Mouse (Mus musculus) limb, embryonic 13.5 days (tissue): ENCODE results near the gene Tuba1b. TPM values are rescaled to one million over a fixed set of nuclear protein-coding genes. Genes with fewer than 3 reads are reported as not detected.
"Not testable (repeated sequence)": the region's sequence is repeated elsewhere in the genome, so short reads cannot be mapped to it uniquely, and the experiment has no call there.

Source experiments
- ATAC-seq: fragments of 200-750 bp; cut with Nextera tagmentation; 2 replicates; pipeline ENCODE4 v1.8.0; 2017; ENCODE audit warnings: low read depth, moderate number of reproducible peaks, moderate TSS enrichment; ENCODE audit not compliant: low FRiP score
- H3K27ac ChIP-seq: fragments of 300-500 bp; sonication (generic); 2 replicates; pipeline ENCODE4 v1.5.1; 2015; ENCODE audit warnings: inconsistent platforms, mild to moderate bottlenecking, moderate library complexity
- H3K27me3 ChIP-seq: fragments of 300-500 bp; sonication (generic); 2 replicates; pipeline ENCODE4 v1.6.1; 2015; ENCODE audit warnings: mild to moderate bottlenecking, inconsistent platforms
- H3K36me3 ChIP-seq: fragments of 300-500 bp; sonication (generic); 2 replicates; pipeline ENCODE4 v1.6.1; 2015; ENCODE audit warnings: inconsistent platforms, mild to moderate bottlenecking, moderate library complexity
- H3K4me1 ChIP-seq: fragments of 300-500 bp; sonication (generic); 2 replicates; pipeline ENCODE4 v1.6.1; 2015; ENCODE audit warnings: inconsistent platforms
- H3K4me2 ChIP-seq: fragments of 300-500 bp; sonication (generic); replicated peaks from 2 replicates; pipeline ENCODE4 v1.6.1; 2015; ENCODE audit warnings: inconsistent platforms, mild to moderate bottlenecking, moderate library complexity
- H3K4me3 ChIP-seq: fragments of 300-500 bp; sonication (generic); 2 replicates; pipeline ENCODE4 v1.5.1; 2015; ENCODE audit warnings: moderate library complexity, mild to moderate bottlenecking, inconsistent platforms
- H3K9ac ChIP-seq: fragments of 300-500 bp; sonication (generic); 2 replicates; pipeline ENCODE4 v1.6.1; 2015; ENCODE audit warnings: mild to moderate bottlenecking, inconsistent platforms
- H3K9me3 ChIP-seq: fragments of 300-500 bp; sonication (generic); 2 replicates; pipeline ENCODE4 v1.6.1; 2016; ENCODE audit warnings: inconsistent platforms
- WGBS: fragments of 180-500 bp; shearing (Covaris S2); methylation state at CpG from one replicate; pipeline ENCODE4 v1.1.7; 2015; 5-methylcytosine and 5-hydroxymethylcytosine counted together
- polyA plus RNA-seq: library from polyadenylated mRNA; unstranded; fragments of >200 nt; fragmentation: Nextera tagmentation; extraction: Ambion mirVana; gene quantifications from 2 replicates; pipeline ENCODE4 v1.2.1, GENCODE M21; 2015

The Tuba1b gene
- polyA plus RNA-seq = 1,632 and 1,683 TPM in 2 replicates

- Histone ChIP-seq H3K27ac (peak within 1 kb of the TSS; percentile 99), H3K36me3 (peaks cover 10% of the 10 kb centered on the region), H3K9me3 (no peaks in the 10 kb centered on the region), H3K4me3 (peak within 1 kb of the TSS; percentile 78), H3K9ac (peak within 1 kb of the TSS; percentile 96), H3K4me1 (peaks cover 22% of the 10 kb centered on the region), H3K4me2 (peak within 1 kb of the TSS; percentile 85), H3K27me3 (no peaks in the 10 kb centered on the region)
- under 1% methylated on average over 54 of the region's 58 CpGs for WGBS
- ATAC-seq = peak; percentile 96
Measured at GRCm38 (mm10) chr15:98934217-98934839, at the start of gene Tuba1b. Tuba1b (minus strand) TSS chr15:98934565.

- no peak overlapping the region for H3K4me2 ChIP-seq
- H3K4me1 ChIP-seq = peaks cover 42% of the 10 kb centered on the region
- no peak for ATAC-seq
- WGBS = 54% methylated on average over 16 of the region's 16 CpGs
- H3K9ac ChIP-seq = no peak overlapping the region
- no peak overlapping the region for H3K27ac ChIP-seq
- no peaks in the 10 kb centered on the region for H3K36me3 ChIP-seq
- H3K9me3 ChIP-seq = no peaks in the 10 kb centered on the region
- H3K4me3 ChIP-seq = no peak overlapping the region
- H3K27me3 ChIP-seq = no peaks in the 10 kb centered on the region
Measured at GRCm38 (mm10) chr15:98983431-98984081, 49.2 kb upstream of the Tuba1b start.

GRCm38 (mm10) chr15:98982100-98982499 is 47.7 kb upstream of the Tuba1b start:
- Histone ChIP-seq H3K4me1 (peaks cover 42% of the 10 kb centered on the region), H3K4me2 (no peak overlapping the region), H3K9me3 (no peaks in the 10 kb centered on the region), H3K4me3 (no peak overlapping the region), H3K9ac (no peak overlapping the region), H3K27me3 (no peaks in the 10 kb centered on the region), H3K36me3 (no peaks in the 10 kb centered on the region), H3K27ac (no peak overlapping the region)
- ATAC-seq = no peak
- WGBS = 87% methylated on average over 6 of the region's 6 CpGs

- peaks cover 33% of the 10 kb centered on the region for H3K4me1 ChIP-seq
Measured at GRCm38 (mm10) chr15:98980012-98980614, 45.7 kb upstream of the Tuba1b start.

GRCm38 (mm10) chr15:98978409-98979172 is 44.2 kb upstream of the Tuba1b start:
- WGBS = 44% methylated on average over 20 of the region's 20 CpGs
- peak overlapping the region; percentile 49; the same call in 1 of the 2 replicates for H3K27ac ChIP-seq
- no peaks in the 10 kb centered on the region for H3K36me3 ChIP-seq
- H3K9me3 ChIP-seq = no peaks in the 10 kb centered on the region
- peaks cover 26% of the 10 kb centered on the region for H3K4me1 ChIP-seq
- no peak overlapping the region for H3K4me3 ChIP-seq
- no peak overlapping the region for H3K9ac ChIP-seq
- no peaks in the 10 kb centered on the region for H3K27me3 ChIP-seq
- ATAC-seq = no peak
- H3K4me2 ChIP-seq = peak overlapping the region; percentile 46

More at GRCm38 (mm10) chr15:98980012-98980614, 45.7 kb upstream of the Tuba1b start:
- ATAC-seq = no peak
- Histone ChIP-seq H3K4me3 (no peak overlapping the region), H3K27me3 (no peaks in the 10 kb centered on the region), H3K9ac (no peak overlapping the region), H3K9me3 (no peaks in the 10 kb centered on the region), H3K27ac (no peak overlapping the region), H3K36me3 (no peaks in the 10 kb centered on the region), H3K4me2 (no peak overlapping the region)
- 34% methylated on average over 7 of the region's 7 CpGs for WGBS

GRCm38 (mm10) chr15:98977759-98978408 is 43.5 kb upstream of the Tuba1b start:
- peak; percentile 80; the same call in 1 of the 2 replicates for ATAC-seq
- H3K9ac ChIP-seq = 0 out of 2 replicates have a peak overlapping the region, but pooled peaks have one; percentile 43

GRCm38 (mm10) chr15:98976763-98977758 is 42.7 kb upstream of the Tuba1b start:
- peak overlapping the region; percentile 49 for H3K27ac ChIP-seq
- H3K4me3 ChIP-seq = no peak overlapping the region
- peak overlapping the region; percentile 46 for H3K4me2 ChIP-seq
- H3K4me1 ChIP-seq = peaks cover 26% of the 10 kb centered on the region
- H3K27me3 ChIP-seq = no peaks in the 10 kb centered on the region
- H3K9ac ChIP-seq = no peak overlapping the region
- no peaks in the 10 kb centered on the region for H3K9me3 ChIP-seq
- 61% methylated on average over 21 of the region's 21 CpGs for WGBS
- H3K36me3 ChIP-seq = no peaks in the 10 kb centered on the region
- no peak for ATAC-seq

More at GRCm38 (mm10) chr15:98977759-98978408, 43.5 kb upstream of the Tuba1b start:
- no peaks in the 10 kb centered on the region for H3K9me3 ChIP-seq
- peaks cover 26% of the 10 kb centered on the region for H3K4me1 ChIP-seq
- 43% methylated on average over 14 of the region's 14 CpGs for WGBS
- peak overlapping the region; percentile 46 for H3K4me2 ChIP-seq
- H3K27ac ChIP-seq = peak overlapping the region; percentile 49
- H3K4me3 ChIP-seq = no peak overlapping the region
- H3K36me3 ChIP-seq = no peaks in the 10 kb centered on the region
- H3K27me3 ChIP-seq = no peaks in the 10 kb centered on the region

GRCm38 (mm10) chr15:98973015-98973614 is 38.8 kb upstream of the Tuba1b start:
- no peaks in the 10 kb centered on the region for H3K9me3 ChIP-seq
- no peaks in the 10 kb centered on the region for H3K27me3 ChIP-seq
- WGBS = 78% methylated on average over 9 of the region's 9 CpGs
- no peak overlapping the region for H3K9ac ChIP-seq
- no peak for ATAC-seq
- H3K27ac ChIP-seq = no peak overlapping the region
- no peak overlapping the region for H3K4me2 ChIP-seq
- peaks cover 50% of the 10 kb centered on the region for H3K4me1 ChIP-seq
- H3K36me3 ChIP-seq = no peaks in the 10 kb centered on the region
- no peak overlapping the region for H3K4me3 ChIP-seq

- not testable (repeated sequence) for H3K36me3 ChIP-seq, H3K27me3 ChIP-seq, H3K27ac ChIP-seq, H3K9me3 ChIP-seq, H3K4me2 ChIP-seq, ATAC-seq, H3K4me3 ChIP-seq, H3K9ac ChIP-seq
- 79% methylated on average over 15 of the region's 15 CpGs for WGBS
- peaks cover 36% of the 10 kb centered on the region for H3K4me1 ChIP-seq
Measured at GRCm38 (mm10) chr15:98971576-98972320, 37.4 kb upstream of the Tuba1b start.

GRCm38 (mm10) chr15:98971111-98971510 is 36.7 kb upstream of the Tuba1b start:
- Histone ChIP-seq H3K27ac (no peak overlapping the region), H3K4me2 (no peak overlapping the region), H3K9ac (no peak overlapping the region), H3K9me3 (no peaks in the 10 kb centered on the region), H3K36me3 (no peaks in the 10 kb centered on the region), H3K4me3 (no peak overlapping the region), H3K4me1 (peaks cover 33% of the 10 kb centered on the region), H3K27me3 (no peaks in the 10 kb centered on the region)
- no peak for ATAC-seq
- 41% methylated on average over 4 of the region's 4 CpGs for WGBS
